Mouse (Mus musculus): ENCODE results near the gene Dennd2a.

Dennd2a gene

GRCm38 (mm10) chr6:39503476-39503875, 54.2 kb downstream of the Dennd2a start:
- TF ChIP-seq GATA4 (IDR thresholded peaks at IDR 0.05; ENCODE audit: insufficient replicate concordance, low read length), result no peak

GRCm38 (mm10) chr6:39497165-39497564, 60.5 kb downstream of the Dennd2a start:
- no peak for TF ChIP-seq GATA4 (IDR thresholded peaks at IDR 0.05; ENCODE audit: insufficient replicate concordance, low read length)

- no peak for TF ChIP-seq GATA4 (IDR thresholded peaks at IDR 0.05; ENCODE audit: insufficient replicate concordance, low read length)
Observed at GRCm38 (mm10) chr6:39493129-39493714, 64.4 kb downstream of the Dennd2a start.

GRCm38 (mm10) chr6:39492161-39492560, 65.5 kb downstream of the Dennd2a start:
- no peak for TF ChIP-seq GATA4 (IDR thresholded peaks at IDR 0.05; ENCODE audit: insufficient replicate concordance, low read length)

GRCm38 (mm10) chr6:39491203-39491602, 66.5 kb downstream of the Dennd2a start:
- TF ChIP-seq GATA4 (IDR thresholded peaks at IDR 0.05; ENCODE audit: insufficient replicate concordance, low read length), result no peak

GRCm38 (mm10) chr6:39488292-39488691, 69.4 kb downstream of the Dennd2a start:
- no peak for TF ChIP-seq GATA4 (IDR thresholded peaks at IDR 0.05; ENCODE audit: insufficient replicate concordance, low read length)

- TF ChIP-seq GATA4 (IDR thresholded peaks at IDR 0.05; ENCODE audit: insufficient replicate concordance, low read length), result no peak
Observed at GRCm38 (mm10) chr6:39483656-39484055, 74.0 kb downstream of the Dennd2a start.

- no peak for TF ChIP-seq GATA4 (IDR thresholded peaks at IDR 0.05; ENCODE audit: insufficient replicate concordance, low read length)
Observed at GRCm38 (mm10) chr6:39478509-39479150, 79.0 kb downstream of the Dennd2a start.

- TF ChIP-seq GATA4 (IDR thresholded peaks at IDR 0.05; ENCODE audit: insufficient replicate concordance, low read length), result no peak
Observed at GRCm38 (mm10) chr6:39476617-39477016, 81.0 kb downstream of the Dennd2a start.

GRCm38 (mm10) chr6:39474424-39474823, 83.2 kb downstream of the Dennd2a start:
- TF ChIP-seq GATA4 (IDR thresholded peaks at IDR 0.05; ENCODE audit: insufficient replicate concordance, low read length), result no peak

- no peak for TF ChIP-seq GATA4 (IDR thresholded peaks at IDR 0.05; ENCODE audit: insufficient replicate concordance, low read length)
Observed at GRCm38 (mm10) chr6:39472837-39473236, 84.8 kb downstream of the Dennd2a start.

- no peak for TF ChIP-seq GATA4 (IDR thresholded peaks at IDR 0.05; ENCODE audit: insufficient replicate concordance, low read length)
Observed at GRCm38 (mm10) chr6:39472271-39472670, 85.4 kb downstream of the Dennd2a start.

GRCm38 (mm10) chr6:39470076-39470475, 87.6 kb downstream of the Dennd2a start:
- no peak for TF ChIP-seq GATA4 (IDR thresholded peaks at IDR 0.05; ENCODE audit: insufficient replicate concordance, low read length)

GRCm38 (mm10) chr6:39469427-39469826, 88.2 kb downstream of the Dennd2a start:
- no peak for TF ChIP-seq GATA4 (IDR thresholded peaks at IDR 0.05; ENCODE audit: insufficient replicate concordance, low read length)

GRCm38 (mm10) chr6:39462621-39463538, 94.8 kb downstream of the Dennd2a start:
- no peak for TF ChIP-seq GATA4 (IDR thresholded peaks at IDR 0.05; ENCODE audit: insufficient replicate concordance, low read length)

GRCm38 (mm10) chr6:39460040-39460439, 97.6 kb downstream of the Dennd2a start:
- no peak for TF ChIP-seq GATA4 (IDR thresholded peaks at IDR 0.05; ENCODE audit: insufficient replicate concordance, low read length)

All from liver, adult (tissue).